Mouse (Mus musculus) midbrain, embryonic 15.5 days (tissue): ENCODE results near the gene Per2. TPM values are rescaled to one million over a fixed set of nuclear protein-coding genes. Genes with fewer than 3 reads are reported as not detected.

Experiments used
- ATAC-seq: fragments of 200-750 bp; cut with Nextera tagmentation; replicated peaks from 2 replicates; pipeline ENCODE4 v1.8.0; 2017; ENCODE audit warnings: moderate TSS enrichment
- H3K27ac ChIP-seq: fragments of 300-500 bp; sonication (generic); 2 replicates; pipeline ENCODE4 v1.5.1; 2015; ENCODE audit warnings: mild to moderate bottlenecking, inconsistent platforms
- H3K27me3 ChIP-seq: fragments of 300-500 bp; sonication (generic); replicated peaks from 2 replicates; pipeline ENCODE4 v1.6.1; 2015; ENCODE audit warnings: inconsistent platforms
- H3K36me3 ChIP-seq: fragments of 300-500 bp; sonication (generic); replicated peaks from 2 replicates; pipeline ENCODE4 v1.6.1; 2015; ENCODE audit warnings: inconsistent platforms
- H3K4me1 ChIP-seq: fragments of 300-500 bp; sonication (generic); 2 replicates; pipeline ENCODE4 v1.6.1; 2015; ENCODE audit warnings: inconsistent platforms
- H3K4me2 ChIP-seq: fragments of 300-500 bp; sonication (generic); 2 replicates; pipeline ENCODE4 v1.6.1; 2015; ENCODE audit warnings: inconsistent platforms, mild to moderate bottlenecking, moderate library complexity
- H3K4me3 ChIP-seq: fragments of 300-500 bp; sonication (generic); 2 replicates; pipeline ENCODE4 v1.5.1; 2015; ENCODE audit warnings: mild to moderate bottlenecking, inconsistent platforms
- H3K9ac ChIP-seq: fragments of 300-500 bp; sonication (generic); 2 replicates; pipeline ENCODE4 v1.6.1; 2015; ENCODE audit warnings: mild to moderate bottlenecking, inconsistent platforms
- H3K9me3 ChIP-seq: fragments of 300-500 bp; sonication (generic); 2 replicates; pipeline ENCODE4 v1.6.1; 2016; ENCODE audit warnings: inconsistent platforms
- WGBS: fragments of 180-500 bp; shearing (Covaris S2); methylation state at CpG from one replicate; pipeline ENCODE4 v1.1.7; 2015; ENCODE audit warnings: mixed read lengths; 5-methylcytosine and 5-hydroxymethylcytosine counted together
- polyA plus RNA-seq: library from polyadenylated mRNA; unstranded; fragments of >200 nt; fragmentation: Nextera tagmentation; extraction: Ambion mirVana; gene quantifications from 2 replicates; pipeline ENCODE4 v1.2.1, GENCODE M21; 2015

The Per2 gene
- 5.1 and 5.3 TPM in 2 replicates for polyA plus RNA-seq

- Histone ChIP-seq H3K36me3 (no peaks in the 10 kb centered on the region), H3K27ac (peak within 1 kb of the TSS; percentile 84), H3K4me1 (peaks cover 50% of the 10 kb centered on the region), H3K4me2 (peak within 1 kb of the TSS; percentile 82), H3K4me3 (peak within 1 kb of the TSS; percentile 95), H3K27me3 (no peaks in the 10 kb centered on the region), H3K9ac (peak within 1 kb of the TSS; percentile 67), H3K9me3 (no peaks in the 10 kb centered on the region)
- WGBS = under 1% methylated on average over 91 of the region's 91 CpGs
- ATAC-seq = peak; percentile 98
These were observed at the start of gene Per2 for GRCm38 (mm10) chr1:91459059-91459809. Gene Per2 (minus strand): TSS chr1:91459324.

DNA sequence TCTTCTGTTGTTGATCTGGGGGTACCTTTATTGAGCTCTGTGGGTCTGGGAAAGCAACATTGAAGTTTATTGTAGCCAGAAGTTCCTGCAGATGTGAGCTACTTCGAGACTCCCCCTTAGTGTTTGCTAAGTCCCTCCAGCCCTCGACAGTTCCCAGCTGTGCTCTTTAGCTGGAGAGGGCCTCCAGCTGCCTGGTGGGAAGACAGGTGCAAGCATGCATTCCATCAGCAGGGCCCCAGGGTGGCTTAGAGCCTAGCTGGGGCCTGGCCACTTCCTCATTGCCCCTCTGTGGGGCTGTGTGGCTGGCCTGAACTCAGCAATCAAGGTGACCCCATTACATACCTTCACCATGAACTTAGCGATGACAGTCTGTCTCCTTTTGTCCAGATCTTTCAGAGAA lies 45.5 kb upstream of the Per2 start:
- Histone ChIP-seq H3K4me2 (no peak overlapping the region), H3K4me3 (no peak overlapping the region), H3K27ac (no peak overlapping the region), H3K4me1 (no peaks in the 10 kb centered on the region), H3K36me3 (peaks cover 47% of the 10 kb centered on the region), H3K9ac (no peak overlapping the region), H3K9me3 (no peaks in the 10 kb centered on the region), H3K27me3 (no peaks in the 10 kb centered on the region)
- ATAC-seq = no peak
- 78% methylated on average over 3 of the region's 3 CpGs for WGBS

GRCm38 (mm10) chr1:91498579-91498978 lies 39.5 kb upstream of the Per2 start:
- Histone ChIP-seq H3K9me3 (no peaks in the 10 kb centered on the region), H3K27me3 (no peaks in the 10 kb centered on the region), H3K36me3 (peaks cover 15% of the 10 kb centered on the region), H3K4me3 (no peak overlapping the region), H3K4me1 (peaks cover 21% of the 10 kb centered on the region), H3K27ac (no peak overlapping the region), H3K9ac (no peak overlapping the region), H3K4me2 (no peak overlapping the region)
- no peak for ATAC-seq
- 98% methylated on average over 6 of the region's 6 CpGs for WGBS

- Histone ChIP-seq H3K9ac (peak overlapping the region; percentile 79), H3K36me3 (peaks cover 5% of the 10 kb centered on the region; the same call in 1 of the 2 replicates), H3K27ac (no peak overlapping the region), H3K9me3 (no peaks in the 10 kb centered on the region), H3K4me2 (peak overlapping the region; percentile 88), H3K4me3 (peak overlapping the region; percentile 69), H3K4me1 (peaks cover 21% of the 10 kb centered on the region), H3K27me3 (no peaks in the 10 kb centered on the region)
- 61% methylated on average over 5 of the region's 5 CpGs for WGBS
- ATAC-seq = peak; percentile 10; the same call in 1 of the 2 replicates
These were observed 36.2 kb upstream of the Per2 start for GRCm38 (mm10) chr1:91495321-91495720.

DNA sequence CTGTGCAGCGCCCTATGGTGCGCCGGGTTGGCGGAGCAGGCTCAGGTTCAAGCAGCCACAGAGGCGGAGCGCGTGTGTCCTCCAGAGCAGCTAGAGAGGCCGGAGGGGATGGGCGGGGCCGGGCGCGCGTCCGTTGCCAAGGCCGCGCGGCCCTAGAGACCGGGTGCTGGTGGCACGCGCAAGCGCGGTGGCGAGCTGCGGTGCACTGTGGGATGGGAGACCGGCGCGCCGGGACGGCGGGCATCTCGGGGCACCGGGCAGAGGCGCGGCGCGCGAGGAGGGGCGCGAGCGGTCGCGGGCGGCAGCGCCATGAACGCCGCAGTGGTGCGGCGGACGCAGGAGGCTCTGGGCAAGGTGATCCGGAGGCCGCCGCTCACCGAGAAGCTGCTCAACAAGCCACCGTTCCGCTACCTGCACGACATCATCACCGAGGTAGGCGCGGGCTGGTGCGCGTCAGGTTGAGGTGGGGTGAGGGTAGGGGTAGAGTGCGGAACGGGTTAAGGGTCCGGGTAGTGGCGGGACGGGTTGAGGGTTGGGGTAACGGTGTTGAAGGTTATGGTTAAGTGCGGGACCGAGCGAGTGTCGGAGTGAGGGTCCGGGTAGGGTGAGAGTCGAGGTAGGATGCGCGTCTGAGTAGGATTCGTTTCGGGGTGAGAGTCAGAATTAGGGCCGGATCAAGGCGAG lies 35.5 kb upstream of the Per2 start, which contains the start of gene Traf3ip1:
Gene Traf3ip1 (plus strand): TSS at position 191 of the 684 bp plus-strand sequence.
- Histone ChIP-seq H3K4me3 (peak within 1 kb of the TSS; percentile 69), H3K9ac (peak within 1 kb of the TSS; percentile 79), H3K36me3 (no peaks in the 10 kb centered on the region), H3K27me3 (no peaks in the 10 kb centered on the region), H3K4me1 (peaks cover 21% of the 10 kb centered on the region), H3K27ac (no peak within 1 kb of the TSS; the same call in 1 of the 2 replicates), H3K4me2 (peak within 1 kb of the TSS; percentile 88), H3K9me3 (no peaks in the 10 kb centered on the region)
- ATAC-seq = peak; percentile 98
- under 1% methylated on average over 79 of the region's 79 CpGs for WGBS

GRCm38 (mm10) chr1:91493938-91494337 lies 34.8 kb upstream of the Per2 start:
- no peaks in the 10 kb centered on the region for H3K36me3 ChIP-seq
- ATAC-seq = peak; percentile 24
- H3K9me3 ChIP-seq = no peaks in the 10 kb centered on the region
- H3K4me1 ChIP-seq = peaks cover 21% of the 10 kb centered on the region
- WGBS = 47% methylated on average over 3 of the region's 3 CpGs
- no peak overlapping the region for H3K27ac ChIP-seq
- H3K27me3 ChIP-seq = no peaks in the 10 kb centered on the region
- peak overlapping the region; percentile 88 for H3K4me2 ChIP-seq
- peak overlapping the region; percentile 23; the same call in 1 of the 2 replicates for H3K9ac ChIP-seq
- peak overlapping the region; percentile 69 for H3K4me3 ChIP-seq

DNA sequence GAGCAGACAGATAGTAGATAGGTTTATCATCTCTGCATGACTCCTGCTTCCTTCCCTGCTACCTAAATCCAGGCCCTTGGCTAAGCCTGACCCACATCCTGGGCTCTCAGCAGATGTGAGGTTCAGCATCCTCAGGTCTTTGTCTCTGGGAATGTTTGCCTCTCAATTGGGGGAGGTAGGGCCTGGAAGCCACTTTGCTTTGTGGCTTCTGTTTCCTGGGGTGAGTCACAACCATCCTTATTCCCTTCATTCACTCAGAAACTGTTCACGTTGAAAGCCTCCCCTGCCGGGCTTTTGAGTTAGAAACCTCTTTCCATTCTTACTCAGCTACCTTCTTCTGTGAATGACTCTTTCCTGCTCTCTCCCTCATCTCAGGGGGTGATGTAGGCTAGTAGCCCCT lies 33.6 kb upstream of the Per2 start:
- H3K9ac ChIP-seq = no peak overlapping the region
- peaks cover 21% of the 10 kb centered on the region for H3K4me1 ChIP-seq
- no peak overlapping the region for H3K4me3 ChIP-seq
- H3K4me2 ChIP-seq = no peak overlapping the region
- no peak for ATAC-seq
- H3K27ac ChIP-seq = no peak overlapping the region
- WGBS = 9% methylated on average over 2 of the region's 2 CpGs
- no peaks in the 10 kb centered on the region for H3K27me3 ChIP-seq
- H3K36me3 ChIP-seq = no peaks in the 10 kb centered on the region
- no peaks in the 10 kb centered on the region for H3K9me3 ChIP-seq

- Histone ChIP-seq H3K36me3 (no peaks in the 10 kb centered on the region), H3K27ac (no peak overlapping the region), H3K9me3 (no peaks in the 10 kb centered on the region), H3K4me1 (peaks cover 8% of the 10 kb centered on the region), H3K27me3 (no peaks in the 10 kb centered on the region), H3K4me2 (no peak overlapping the region), H3K9ac (no peak overlapping the region), H3K4me3 (no peak overlapping the region)
- no peak for ATAC-seq
- WGBS = 65% methylated on average over 1 of the region's 1 CpGs
These were observed 31.2 kb upstream of the Per2 start for GRCm38 (mm10) chr1:91490322-91490721.

DNA sequence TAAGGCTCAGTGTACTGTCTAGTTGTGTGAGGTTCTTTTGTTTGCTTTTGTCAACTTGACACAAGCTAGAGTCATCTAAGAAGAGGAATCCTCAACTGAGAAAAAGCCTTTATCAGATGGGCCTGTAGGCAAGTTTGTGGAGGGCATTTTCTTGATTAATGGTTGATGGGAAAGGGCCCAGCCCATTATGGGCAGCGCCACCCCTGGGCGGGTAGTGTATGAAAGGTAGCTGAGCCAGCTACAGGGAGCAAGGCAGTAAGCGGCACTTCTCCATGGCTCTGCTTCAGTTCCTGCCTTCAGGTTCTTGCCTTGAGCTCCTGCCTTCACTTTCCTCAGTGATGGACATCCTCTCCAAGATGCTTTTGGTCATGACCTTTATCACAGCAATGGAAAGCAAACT lies 27.0 kb upstream of the Per2 start:
- no peak for ATAC-seq
- H3K9ac ChIP-seq = no peak overlapping the region
- no peak overlapping the region for H3K27ac ChIP-seq
- no peaks in the 10 kb centered on the region for H3K36me3 ChIP-seq
- no peaks in the 10 kb centered on the region for H3K9me3 ChIP-seq
- WGBS = 91% methylated on average over 3 of the region's 3 CpGs
- H3K4me3 ChIP-seq = no peak overlapping the region
- H3K27me3 ChIP-seq = no peaks in the 10 kb centered on the region
- H3K4me2 ChIP-seq = no peak overlapping the region
- no peaks in the 10 kb centered on the region for H3K4me1 ChIP-seq

DNA sequence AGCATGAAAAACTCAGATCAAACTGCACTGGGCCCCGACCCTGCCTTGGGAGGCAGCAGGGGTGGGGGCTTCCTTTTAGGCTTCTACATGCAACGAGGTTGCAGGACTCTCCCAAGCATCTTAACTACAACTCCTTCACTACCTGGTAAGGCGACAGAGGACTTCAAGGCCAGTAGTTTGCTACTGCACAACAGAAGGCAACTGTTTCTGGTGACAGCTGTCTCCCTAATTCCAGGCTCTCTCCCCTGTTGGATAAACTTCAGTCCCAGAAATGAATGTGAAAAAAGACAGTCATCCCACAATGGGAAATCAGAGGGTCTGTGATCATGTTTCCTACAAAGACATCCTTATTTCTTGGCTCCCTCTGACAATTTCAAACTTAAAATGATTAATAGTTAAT lies 26.3 kb upstream of the Per2 start:
- Histone ChIP-seq H3K4me3 (no peak overlapping the region), H3K4me1 (no peaks in the 10 kb centered on the region), H3K27me3 (no peaks in the 10 kb centered on the region), H3K27ac (no peak overlapping the region), H3K36me3 (no peaks in the 10 kb centered on the region), H3K9me3 (no peaks in the 10 kb centered on the region), H3K9ac (no peak overlapping the region), H3K4me2 (no peak overlapping the region)
- 79% methylated on average over 3 of the region's 3 CpGs for WGBS
- no peak for ATAC-seq

- ATAC-seq = no peak
- H3K4me2 ChIP-seq = no peak overlapping the region
- H3K36me3 ChIP-seq = no peaks in the 10 kb centered on the region
- no peak overlapping the region for H3K27ac ChIP-seq
- H3K9ac ChIP-seq = no peak overlapping the region
- no peaks in the 10 kb centered on the region for H3K27me3 ChIP-seq
- no peaks in the 10 kb centered on the region for H3K4me1 ChIP-seq
- no peaks in the 10 kb centered on the region for H3K9me3 ChIP-seq
- 76% methylated on average over 5 of the region's 5 CpGs for WGBS
- H3K4me3 ChIP-seq = no peak overlapping the region
These were observed 24.9 kb upstream of the Per2 start for GRCm38 (mm10) chr1:91484011-91484346.

DNA sequence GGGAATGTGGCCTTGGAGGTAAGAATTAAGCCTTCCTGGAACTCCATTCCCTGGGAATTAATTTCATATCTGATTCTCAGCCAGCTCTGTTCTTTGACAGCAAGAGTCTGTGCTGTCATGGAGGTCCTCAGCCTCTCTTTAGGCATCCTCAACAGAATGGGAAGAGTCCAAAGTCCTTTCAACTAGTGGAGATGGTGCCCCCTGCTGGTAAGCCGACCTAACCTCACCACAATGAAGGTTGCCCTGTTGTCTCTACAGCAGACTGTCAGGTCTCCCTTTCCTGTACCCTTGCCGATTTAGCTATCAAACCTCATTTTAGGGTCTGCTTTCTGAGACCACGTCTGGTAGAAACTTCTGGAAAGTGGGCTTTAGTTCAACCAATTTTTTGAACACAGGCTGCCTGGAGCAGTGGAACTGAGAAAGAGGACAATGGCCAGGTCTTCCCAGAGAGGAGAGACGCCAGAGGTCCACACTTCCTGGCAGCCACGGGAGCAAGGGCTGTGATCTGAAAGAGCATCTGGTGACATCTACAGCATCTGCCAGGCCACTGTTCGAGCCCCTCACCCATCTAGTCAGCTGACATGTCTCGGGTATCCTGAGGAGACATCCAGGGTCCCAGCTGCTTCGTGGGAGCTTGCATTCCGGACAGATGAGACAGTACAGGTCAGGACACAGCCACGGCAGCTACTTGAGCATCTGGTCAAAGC lies 24.3 kb upstream of the Per2 start:
- H3K9me3 ChIP-seq = no peaks in the 10 kb centered on the region
- H3K36me3 ChIP-seq = no peaks in the 10 kb centered on the region
- no peaks in the 10 kb centered on the region for H3K27me3 ChIP-seq
- 47% methylated on average over 10 of the region's 10 CpGs for WGBS
- no peak overlapping the region for H3K27ac ChIP-seq
- no peaks in the 10 kb centered on the region for H3K4me1 ChIP-seq
- no peak for ATAC-seq
- no peak overlapping the region for H3K9ac ChIP-seq
- no peak overlapping the region for H3K4me3 ChIP-seq
- H3K4me2 ChIP-seq = no peak overlapping the region
